ENCODE assay signal across 9 mouse cellular contexts in genomic region chr8:72644601-72645000, GRCm38 (mm10). TPM values are rescaled to one million over a fixed set of nuclear protein-coding genes. Genes with fewer than 3 reads are reported as not detected.
DNase-seq lines count a peak whose midpoint lies in the region; ATAC-seq and TF ChIP-seq lines count a peak whose summit lies in the region.
"Had no signal": no experiment of that assay in that cellular context is flagged by ENCODE, and none has a peak within 500 bp of the region (broad histone marks: within the 10 kb centered on the region; RNA-seq: fewer than 3 reads in every experiment).

No protein-coding gene starts in this region.

- no peak overlapping the region for H3K27ac ChIP-seq in kidney, postnatal 0 days
- H3K27ac ChIP-seq: embryonic facial prominence, embryonic 13.5 days; neural tube, embryonic 12.5 days had no signal

- intact Hi-C loops in gastrocnemius, postnatal 14 days (cut with DNase I; ENCODE audit: low total_unique reads): no loop called here

- no peak for DNase-seq in kidney, postnatal 0 days (ENCODE audit: low spot score)
- DNase-seq in kidney, adult 11 months: no peak
- DNase-seq in R1 (ENCODE audit: low read depth, low spot score): peak; percentile 50
- peak; percentile 46 to 57 for DNase-seq in frontal cortex, postnatal 10 days (ENCODE audit: low spot score in 2 of 2)
- DNase-seq in right cerebral cortex, adult 18-20 months: peak; percentile 63
- DNase-seq in urinary bladder, postnatal 25 days (ENCODE audit: low spot score): no peak
- no peak for DNase-seq in gastrocnemius, postnatal 14 days

- no peaks in the 10 kb centered on the region for H3K36me3 ChIP-seq in kidney, postnatal 0 days (ENCODE audit: insufficient read depth, low read length)
- H3K36me3 ChIP-seq: embryonic facial prominence, embryonic 13.5 days; neural tube, embryonic 12.5 days had no signal

- H3K4me2 ChIP-seq in kidney, postnatal 0 days (ENCODE audit: low read length): no peak overlapping the region
- H3K4me2 ChIP-seq: embryonic facial prominence, embryonic 13.5 days; neural tube, embryonic 12.5 days had no signal

- no peak overlapping the region for H3K9ac ChIP-seq in kidney, postnatal 0 days (ENCODE audit: low read depth, low read length)
- H3K9ac ChIP-seq: embryonic facial prominence, embryonic 13.5 days; neural tube, embryonic 12.5 days had no signal

- H3K4me3 ChIP-seq in kidney, postnatal 0 days (replicated peaks; ENCODE audit: low read depth, low read length): no peak overlapping the region
- H3K4me3 ChIP-seq: embryonic facial prominence, embryonic 13.5 days; neural tube, embryonic 12.5 days had no signal

- no peaks in the 10 kb centered on the region for H3K27me3 ChIP-seq in kidney, postnatal 0 days (ENCODE audit: insufficient read depth, low read length)
- H3K27me3 ChIP-seq: embryonic facial prominence, embryonic 13.5 days; neural tube, embryonic 12.5 days had no signal

- ATAC-seq in kidney, postnatal 0 days (replicated peaks; ENCODE audit: low FRiP score, low read depth): no peak

- WGBS in kidney, postnatal 0 days: 74% methylated on average over 4 of the region's 4 CpGs

- no peaks in the 10 kb centered on the region for H3K4me1 ChIP-seq in kidney, postnatal 0 days (replicated peaks; ENCODE audit: insufficient read depth, low read length)

- H3K9me3 ChIP-seq in kidney, postnatal 0 days (replicated peaks; ENCODE audit: low read length): no peaks in the 10 kb centered on the region
- H3K9me3 ChIP-seq: embryonic facial prominence, embryonic 13.5 days; neural tube, embryonic 12.5 days had no signal

- peak; percentile 23; the same call in 1 of the 2 replicates for TF ChIP-seq CTCF in kidney, postnatal 0 days (IDR thresholded peaks at IDR 0.05; ENCODE audit: low read depth)

RNA-seq across cellular contexts. Expression of gene Nwd1, which starts 1.9 kb away (rescaled TPM):
- not detected in 2 replicates for polyA plus RNA-seq in kidney, postnatal 0 days (2015; fragmentation: Nextera tagmentation; extraction: Ambion mirVana)
- total RNA-seq in gastrocnemius, postnatal 14 days (2021): under 1 TPM; 0.47 to 0.53 TPM

Comparison
In these comparisons a context has a peak if more than half of its experiments do, and no peak if none do; other contexts are left out.
1. DNase-seq: peak in R1 (single experiment), frontal cortex, postnatal 10 days (2 of 2) and right cerebral cortex, adult 18-20 months (single experiment); none in kidney, postnatal 0 days (single experiment), kidney, adult 11 months (single experiment), urinary bladder, postnatal 25 days (single experiment) and gastrocnemius, postnatal 14 days (single experiment).